Mouse (Mus musculus) embryonic facial prominence, embryonic 10.5 days (tissue): ENCODE measurements around the gene Calcrl. TPM values are rescaled to one million over a fixed set of nuclear protein-coding genes. Genes with fewer than 3 reads are reported as not detected.

Experiments used
- polyA plus RNA-seq: library from polyadenylated mRNA; unstranded; fragments of >200 nt; fragmentation: Nextera tagmentation; extraction: Ambion mirVana; gene quantifications from 2 replicates; pipeline ENCODE4 v1.2.1, GENCODE M21; 2016

Calcrl gene
- polyA plus RNA-seq, 1 experiment from 2014 or later: 14.8 TPM

Other genes starting within 250 kb of the Calcrl start
- 13.8 and 14.5 TPM in 2 replicates for gene Tfpi, start 51.4 kb upstream of the Calcrl start, polyA plus RNA-seq
- gene Ctnnd1, start 225.4 kb upstream of the Calcrl start, polyA plus RNA-seq: 43.3 and 44.3 TPM in 2 replicates
- gene Btbd18, start 233.7 kb upstream of the Calcrl start, polyA plus RNA-seq: 0.14 and 0.41 TPM in 2 replicates
- gene Selenoh, start 245.4 kb upstream of the Calcrl start, polyA plus RNA-seq: 505 and 520 TPM in 2 replicates